Mouse (Mus musculus): Measurements from ENCODE around the gene Ncln. TPM values are rescaled to one million over a fixed set of nuclear protein-coding genes. Genes with fewer than 3 reads are reported as not detected.

Gene Ncln
- polyA plus RNA-seq, 1 experiment from 2014 or later, result 44.5 TPM

DNA sequence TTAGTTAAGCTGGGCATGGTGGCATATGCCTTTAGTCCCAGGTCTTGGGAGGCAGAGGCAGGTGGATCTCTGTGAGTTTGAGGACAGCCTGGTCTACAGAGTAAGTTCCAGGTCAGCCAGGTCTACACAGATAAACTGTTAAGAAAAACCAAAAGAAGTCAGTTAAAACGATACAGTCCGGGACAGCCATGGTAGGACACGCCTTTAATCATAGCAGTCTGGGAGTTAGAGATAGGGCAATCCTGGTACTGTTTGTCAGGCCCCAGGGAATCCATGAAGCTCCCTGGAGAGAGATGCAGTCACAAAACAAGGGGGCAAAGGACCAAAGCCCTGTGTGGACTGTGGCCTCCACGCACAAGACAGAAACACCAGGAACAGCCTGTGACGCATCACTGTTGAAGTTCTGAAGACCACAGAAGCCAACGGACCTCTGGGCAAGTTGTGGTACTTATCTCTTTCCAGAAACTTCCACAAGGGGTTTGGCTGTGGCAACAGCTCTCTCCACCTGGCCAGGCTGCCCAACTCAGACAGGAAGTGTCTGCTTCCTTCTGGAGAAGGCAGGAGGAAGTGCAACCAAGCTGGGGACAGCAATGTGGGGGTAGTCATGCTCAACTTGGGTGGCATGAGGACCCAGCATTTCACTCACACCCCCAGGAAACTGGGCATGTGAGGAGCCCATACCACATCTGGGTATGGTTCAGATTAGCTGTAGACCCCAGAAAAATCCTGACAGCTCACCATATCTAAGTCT is 23.2 kb upstream of the Ncln start:
- no peak for DNase-seq (ENCODE audit: low spot score, missing footprints)
- H3K9ac ChIP-seq (ENCODE audit: low read length), result no peak overlapping the region
- 76% methylated on average over 6 of the region's 6 CpGs for WGBS
- H3K4me3 ChIP-seq (ENCODE audit: low read depth, low read length), result no peak overlapping the region
- H3K27me3 ChIP-seq (ENCODE audit: control insufficient read depth, insufficient read depth, low read length), result no peaks in the 10 kb centered on the region; the same call in 1 of the 2 replicates
- no peak overlapping the region for H3K27ac ChIP-seq (ENCODE audit: low read depth, low read length)
- no peaks in the 10 kb centered on the region for H3K9me3 ChIP-seq (ENCODE audit: control insufficient read depth, low read length)
- H3K36me3 ChIP-seq (ENCODE audit: control insufficient read depth, insufficient read depth, low read length), result no peaks in the 10 kb centered on the region
- no peak for ATAC-seq (ENCODE audit: low FRiP score)
- H3K4me1 ChIP-seq (ENCODE audit: control insufficient read depth, insufficient read depth, low read length), result no peaks in the 10 kb centered on the region
- no peak overlapping the region for H3K4me2 ChIP-seq

DNA sequence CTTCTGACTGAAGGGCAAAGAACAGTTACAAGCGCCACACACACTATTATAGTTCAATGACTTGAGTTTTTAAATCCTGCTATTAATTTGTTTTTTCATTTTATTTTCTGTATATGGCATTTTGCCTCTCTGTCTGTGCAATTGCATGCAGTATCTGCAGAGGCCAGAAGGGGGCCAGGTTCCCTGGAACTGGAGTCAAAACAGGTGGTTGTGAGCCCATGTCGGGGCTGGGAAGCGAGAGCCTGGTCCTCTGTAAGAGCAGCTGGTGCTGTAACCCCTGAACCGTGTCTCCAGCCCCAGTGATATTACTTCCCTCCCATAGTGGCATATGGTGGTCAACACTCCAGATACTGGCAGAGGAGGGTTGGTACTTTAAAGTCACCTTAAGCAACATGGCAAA is 22.4 kb upstream of the Ncln start:
- Histone ChIP-seq H3K4me2 (no peak overlapping the region), H3K9ac (ENCODE audit: low read length) (no peak overlapping the region), H3K27me3 (ENCODE audit: control insufficient read depth, insufficient read depth, low read length) (no peaks in the 10 kb centered on the region; the same call in 1 of the 2 replicates), H3K4me1 (ENCODE audit: control insufficient read depth, insufficient read depth, low read length) (no peaks in the 10 kb centered on the region), H3K4me3 (ENCODE audit: low read depth, low read length) (no peak overlapping the region), H3K27ac (ENCODE audit: low read depth, low read length) (no peak overlapping the region), H3K36me3 (ENCODE audit: control insufficient read depth, insufficient read depth, low read length) (no peaks in the 10 kb centered on the region), H3K9me3 (ENCODE audit: control insufficient read depth, low read length) (no peaks in the 10 kb centered on the region; the same call in 1 of the 2 replicates)
- 14% methylated on average over 4 of the region's 4 CpGs for WGBS
- peak; percentile 93 for DNase-seq (ENCODE audit: low spot score, missing footprints)
- ATAC-seq (ENCODE audit: low FRiP score), result peak; percentile 62; the same call in 1 of the 2 replicates

DNA sequence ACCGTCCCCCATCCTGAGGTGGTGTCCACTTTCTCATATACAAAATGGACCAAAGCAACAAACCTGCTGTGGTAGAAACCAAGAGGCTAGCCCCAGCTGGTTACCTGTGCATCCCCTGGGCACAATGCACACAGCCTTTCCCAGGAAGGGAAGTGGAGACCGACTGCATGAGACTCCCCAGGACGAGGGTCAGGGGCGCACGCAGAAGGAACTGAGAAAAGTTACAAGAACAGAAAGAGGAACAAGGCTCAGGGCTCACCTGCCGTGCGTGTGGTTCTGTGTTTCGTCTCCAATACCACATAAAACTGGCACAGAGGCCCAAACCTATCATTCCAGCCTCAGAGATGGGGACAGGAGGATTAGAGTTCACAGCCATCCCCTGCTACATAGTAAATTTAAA is 21.0 kb upstream of the Ncln start:
- no peak overlapping the region for H3K27ac ChIP-seq (ENCODE audit: low read depth, low read length)
- H3K27me3 ChIP-seq (ENCODE audit: control insufficient read depth, insufficient read depth, low read length), result no peaks in the 10 kb centered on the region; the same call in 1 of the 2 replicates
- no peaks in the 10 kb centered on the region for H3K36me3 ChIP-seq (ENCODE audit: control insufficient read depth, insufficient read depth, low read length)
- no peaks in the 10 kb centered on the region for H3K4me1 ChIP-seq (ENCODE audit: control insufficient read depth, insufficient read depth, low read length)
- no peak overlapping the region for H3K4me3 ChIP-seq (ENCODE audit: low read depth, low read length)
- DNase-seq (ENCODE audit: low spot score, missing footprints), result no peak
- H3K9me3 ChIP-seq (ENCODE audit: control insufficient read depth, low read length), result no peaks in the 10 kb centered on the region; the same call in 1 of the 2 replicates
- no peak overlapping the region for H3K9ac ChIP-seq (ENCODE audit: low read length)
- no peak overlapping the region for H3K4me2 ChIP-seq
- no peak for ATAC-seq (ENCODE audit: low FRiP score)
- WGBS, result 83% methylated on average over 8 of the region's 8 CpGs

DNA sequence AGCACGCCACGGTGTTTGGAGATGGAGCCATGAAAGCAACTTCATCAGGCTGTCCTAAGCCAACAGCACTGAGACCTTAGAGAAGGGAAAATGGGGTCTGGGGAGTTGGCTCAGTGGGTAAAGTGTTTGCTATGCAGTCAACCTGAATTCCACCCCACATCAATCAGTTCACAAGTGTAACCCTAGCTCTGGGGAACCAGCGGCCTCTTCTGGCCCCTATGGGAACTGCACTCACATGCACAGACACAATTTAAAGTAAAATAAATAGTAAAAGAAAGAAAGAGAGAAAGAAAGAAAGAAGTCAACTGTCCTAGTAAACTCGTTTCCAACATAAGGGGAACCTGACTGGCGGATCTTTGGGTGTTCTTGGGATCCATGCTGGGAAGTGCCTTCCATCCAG is 17.6 kb upstream of the Ncln start:
- Histone ChIP-seq H3K4me3 (ENCODE audit: low read depth, low read length) (no peak overlapping the region), H3K4me1 (ENCODE audit: control insufficient read depth, insufficient read depth, low read length) (no peaks in the 10 kb centered on the region), H3K9ac (ENCODE audit: low read length) (no peak overlapping the region), H3K27ac (ENCODE audit: low read depth, low read length) (no peak overlapping the region), H3K4me2 (no peak overlapping the region), H3K27me3 (ENCODE audit: control insufficient read depth, insufficient read depth, low read length) (no peaks in the 10 kb centered on the region), H3K36me3 (ENCODE audit: control insufficient read depth, insufficient read depth, low read length) (no peaks in the 10 kb centered on the region), H3K9me3 (ENCODE audit: control insufficient read depth, low read length) (no peaks in the 10 kb centered on the region; the same call in 1 of the 2 replicates)
- ATAC-seq (ENCODE audit: low FRiP score) (no peak), DNase-seq (ENCODE audit: low spot score, missing footprints) (no peak)
- 83% methylated on average over 5 of the region's 5 CpGs for WGBS

DNA sequence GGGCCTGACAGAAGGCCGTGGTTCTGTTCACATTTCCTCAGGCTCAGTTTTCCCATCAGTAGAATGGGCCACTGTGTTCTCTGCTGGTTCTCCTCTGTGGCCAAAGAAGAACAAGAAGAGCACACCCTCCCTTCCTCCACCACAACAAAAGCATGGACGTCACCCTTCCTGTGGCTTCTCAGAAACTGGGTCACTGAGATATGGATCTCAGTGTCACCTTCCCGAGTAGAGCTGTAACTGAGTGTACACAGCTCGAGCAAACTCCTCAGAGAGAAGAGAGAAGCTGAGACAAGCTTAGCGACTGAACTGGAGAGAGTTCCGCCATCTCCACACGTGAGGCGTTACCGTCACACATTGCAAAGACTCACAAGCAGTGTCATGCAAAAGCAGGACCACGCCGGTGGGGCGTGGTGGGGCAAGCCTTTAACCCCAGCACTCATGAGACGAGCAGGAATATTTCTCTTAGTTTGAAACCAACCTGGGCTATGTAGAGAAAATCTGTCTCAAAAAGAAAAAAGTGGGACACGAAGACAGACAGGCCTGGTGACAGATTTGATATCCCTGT is 14.1 kb upstream of the Ncln start:
- H3K27me3 ChIP-seq (ENCODE audit: control insufficient read depth, insufficient read depth, low read length), result no peaks in the 10 kb centered on the region
- H3K9me3 ChIP-seq (ENCODE audit: control insufficient read depth, low read length), result no peaks in the 10 kb centered on the region; the same call in 1 of the 2 replicates
- ATAC-seq (ENCODE audit: low FRiP score) (no peak), DNase-seq (ENCODE audit: low spot score, missing footprints) (no peak)
- H3K4me2 ChIP-seq, result no peak overlapping the region
- no peak overlapping the region for H3K9ac ChIP-seq (ENCODE audit: low read length)
- H3K36me3 ChIP-seq (ENCODE audit: control insufficient read depth, insufficient read depth, low read length), result no peaks in the 10 kb centered on the region
- H3K27ac ChIP-seq (ENCODE audit: low read depth, low read length), result no peak overlapping the region
- no peaks in the 10 kb centered on the region for H3K4me1 ChIP-seq (ENCODE audit: control insufficient read depth, insufficient read depth, low read length)
- 83% methylated on average over 14 of the region's 14 CpGs for WGBS
- H3K4me3 ChIP-seq (ENCODE audit: low read depth, low read length), result no peak overlapping the region

DNA sequence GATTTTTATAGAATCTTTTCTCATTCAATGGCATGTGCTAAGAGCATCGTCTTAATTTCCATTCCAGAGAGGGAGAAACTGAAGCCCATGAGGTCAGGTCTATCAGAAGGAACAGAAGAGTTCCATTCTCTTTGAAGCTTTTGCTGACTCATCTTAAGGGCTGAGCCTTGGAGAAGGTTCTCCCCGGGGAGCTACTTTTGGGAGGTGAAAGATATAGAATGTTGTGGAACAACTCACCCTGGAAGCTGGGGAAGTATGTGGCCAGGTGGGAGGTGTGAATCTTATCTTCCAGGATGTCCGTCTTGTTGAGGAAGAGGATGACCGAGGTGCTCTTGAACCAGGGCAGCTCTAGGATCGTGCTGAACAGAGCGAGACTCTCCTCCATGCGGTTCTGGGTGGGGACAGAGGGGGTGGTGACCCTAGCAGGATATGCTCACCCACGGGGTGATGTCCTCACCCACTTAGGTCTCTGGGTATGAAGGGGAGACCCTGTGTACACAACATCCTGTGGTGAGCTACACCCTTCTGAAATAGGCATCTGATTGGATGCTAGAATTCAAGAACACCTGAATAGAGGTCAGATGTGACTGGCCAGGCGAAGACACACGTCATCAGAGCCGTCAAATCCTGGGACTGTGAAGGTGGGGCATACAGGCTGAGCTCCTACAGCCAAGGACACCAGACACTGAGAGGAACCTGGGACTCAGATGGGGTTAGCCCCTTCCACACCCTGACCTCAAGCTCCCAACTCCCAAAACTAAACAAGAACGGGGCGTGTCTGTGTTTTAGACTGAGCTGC is 11.7 kb upstream of the Ncln start:
- Histone ChIP-seq H3K9ac (ENCODE audit: low read length) (no peak overlapping the region), H3K27ac (ENCODE audit: low read depth, low read length) (no peak overlapping the region), H3K9me3 (ENCODE audit: control insufficient read depth, low read length) (no peaks in the 10 kb centered on the region), H3K4me1 (ENCODE audit: control insufficient read depth, insufficient read depth, low read length) (no peaks in the 10 kb centered on the region), H3K36me3 (ENCODE audit: control insufficient read depth, insufficient read depth, low read length) (no peaks in the 10 kb centered on the region), H3K4me2 (no peak overlapping the region), H3K4me3 (ENCODE audit: low read depth, low read length) (no peak overlapping the region), H3K27me3 (ENCODE audit: control insufficient read depth, insufficient read depth, low read length) (no peaks in the 10 kb centered on the region; the same call in 1 of the 2 replicates)
- no peak for ATAC-seq (ENCODE audit: low FRiP score)
- 82% methylated on average over 13 of the region's 13 CpGs for WGBS
- no peak for DNase-seq (ENCODE audit: low spot score, missing footprints)

DNA sequence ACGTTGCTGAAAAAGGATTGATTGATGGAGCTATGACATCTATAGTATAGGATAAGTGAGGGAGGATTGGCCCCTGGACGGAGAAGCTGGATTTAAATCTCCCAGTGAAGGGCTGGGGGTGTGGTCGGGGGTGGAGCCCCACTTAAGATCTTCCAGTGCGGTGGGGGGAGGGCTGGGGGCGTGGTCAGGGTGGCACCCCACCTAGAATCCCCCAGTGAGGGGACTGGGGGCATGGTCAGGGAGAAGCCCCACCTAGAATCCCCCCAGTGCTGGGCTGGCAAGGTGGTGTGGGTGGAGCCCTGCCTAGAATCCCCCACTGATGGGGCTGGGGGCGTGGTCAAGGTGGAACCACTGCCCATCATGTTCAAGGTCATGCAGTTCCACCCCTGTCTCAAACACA is 10.9 kb upstream of the Ncln start:
- H3K4me3 ChIP-seq (ENCODE audit: low read depth, low read length), result no peak overlapping the region
- ATAC-seq (ENCODE audit: low FRiP score) (no peak), DNase-seq (ENCODE audit: low spot score, missing footprints) (no peak)
- H3K9me3 ChIP-seq (ENCODE audit: control insufficient read depth, low read length), result no peaks in the 10 kb centered on the region
- WGBS, result 44% methylated on average over 6 of the region's 6 CpGs
- no peak overlapping the region for H3K27ac ChIP-seq (ENCODE audit: low read depth, low read length)
- H3K9ac ChIP-seq (ENCODE audit: low read length), result no peak overlapping the region
- no peak overlapping the region for H3K4me2 ChIP-seq
- H3K27me3 ChIP-seq (ENCODE audit: control insufficient read depth, insufficient read depth, low read length), result no peaks in the 10 kb centered on the region; the same call in 1 of the 2 replicates
- H3K36me3 ChIP-seq (ENCODE audit: control insufficient read depth, insufficient read depth, low read length), result no peaks in the 10 kb centered on the region
- no peaks in the 10 kb centered on the region for H3K4me1 ChIP-seq (ENCODE audit: control insufficient read depth, insufficient read depth, low read length)

DNA sequence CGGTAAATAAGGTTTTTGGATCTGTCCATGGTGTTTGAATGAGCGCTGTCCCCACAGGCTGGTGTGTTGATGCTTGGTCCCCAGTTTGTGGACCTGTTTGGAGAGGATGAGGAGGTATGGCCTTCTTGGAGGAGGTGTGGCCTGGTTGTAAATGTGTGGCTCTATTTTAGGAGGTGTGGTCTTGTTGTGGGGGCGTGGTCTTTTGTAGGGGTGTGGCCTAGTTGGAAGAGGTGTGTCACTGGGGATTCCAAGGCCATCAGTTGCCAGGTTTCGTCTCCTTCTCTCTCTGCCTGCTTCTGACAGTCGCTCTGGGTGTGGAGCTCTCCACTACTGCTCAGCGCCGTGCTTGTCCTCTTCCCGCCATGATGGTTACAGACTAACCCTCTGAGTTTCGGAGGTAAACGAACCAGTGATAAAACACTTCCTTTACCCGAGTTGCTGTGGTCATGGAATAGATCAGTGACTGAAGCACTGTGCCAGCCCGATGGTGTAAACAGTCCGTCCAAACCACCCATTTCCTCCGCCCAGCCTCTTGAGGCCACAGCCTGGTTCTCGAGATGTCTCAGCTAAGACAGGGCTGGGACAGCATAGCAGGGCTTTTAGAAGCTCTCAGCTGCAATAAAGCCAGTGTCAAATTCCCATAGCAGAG is 8.9 kb upstream of the Ncln start:
- H3K36me3 ChIP-seq (ENCODE audit: control insufficient read depth, insufficient read depth, low read length), result no peaks in the 10 kb centered on the region
- H3K9ac ChIP-seq (ENCODE audit: low read length), result no peak overlapping the region
- H3K27me3 ChIP-seq (ENCODE audit: control insufficient read depth, insufficient read depth, low read length), result no peaks in the 10 kb centered on the region; the same call in 1 of the 2 replicates
- 81% methylated on average over 15 of the region's 15 CpGs for WGBS
- DNase-seq (ENCODE audit: low spot score, missing footprints), result no peak
- ATAC-seq (ENCODE audit: low FRiP score), result no peak
- no peak overlapping the region for H3K4me2 ChIP-seq
- no peaks in the 10 kb centered on the region for H3K4me1 ChIP-seq (ENCODE audit: control insufficient read depth, insufficient read depth, low read length)
- H3K9me3 ChIP-seq (ENCODE audit: control insufficient read depth, low read length), result no peaks in the 10 kb centered on the region
- H3K27ac ChIP-seq (ENCODE audit: low read depth, low read length), result no peak overlapping the region
- H3K4me3 ChIP-seq (ENCODE audit: low read depth, low read length), result no peak overlapping the region
